Mouse (Mus musculus) heart, postnatal 14 days (tissue): Measurements from ENCODE around the gene Snx8. TPM values are rescaled to one million over a fixed set of nuclear protein-coding genes. Genes with fewer than 3 reads are reported as not detected.

Source experiments
- DNase-seq, 2 experiments: peaks; one replicate each; pipeline ENCODE4 v3.0.0; 2021 to 2022
- intact Hi-C: fragments of 180-260 bp; cut with DNase I; formaldehyde crosslinking; loops from one replicate; pipeline ENCODE4 v1.15.1; 2025
- total RNA-seq, 2 experiments: library from RNA; stranded (reverse); gene quantifications; 2 replicates each; pipeline ENCODE4 v1.2.3; 2021

Gene Snx8
- total RNA-seq, 2 experiments from 2014 or later, result 14.6 to 16.2 TPM

DNA sequence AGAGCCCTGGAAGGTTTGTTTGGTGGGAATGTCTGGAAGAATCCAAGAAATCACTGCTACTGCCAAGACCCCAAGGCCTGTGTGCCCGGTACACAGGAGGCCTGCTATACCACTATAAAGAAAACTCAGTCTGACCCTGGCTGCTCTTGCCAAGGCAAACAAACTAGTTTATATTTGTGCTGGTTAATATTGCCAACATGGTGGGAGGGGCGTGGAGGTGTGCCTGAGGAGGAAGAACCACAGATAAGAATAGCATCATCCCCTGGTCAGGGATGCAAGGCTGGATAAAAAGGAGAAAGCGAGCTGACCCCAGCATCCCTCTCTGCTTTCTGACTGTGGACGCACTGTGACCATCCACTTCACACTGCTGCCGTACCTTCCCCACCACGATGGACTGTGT, 36.7 kb downstream of the Snx8 start:
- DNase-seq, result no peak
- intact Hi-C loops, result loop anchor here (10.0 kb wide), 1 partner anchor 172 kb away; no protein-coding TSS in a partner anchor

DNA sequence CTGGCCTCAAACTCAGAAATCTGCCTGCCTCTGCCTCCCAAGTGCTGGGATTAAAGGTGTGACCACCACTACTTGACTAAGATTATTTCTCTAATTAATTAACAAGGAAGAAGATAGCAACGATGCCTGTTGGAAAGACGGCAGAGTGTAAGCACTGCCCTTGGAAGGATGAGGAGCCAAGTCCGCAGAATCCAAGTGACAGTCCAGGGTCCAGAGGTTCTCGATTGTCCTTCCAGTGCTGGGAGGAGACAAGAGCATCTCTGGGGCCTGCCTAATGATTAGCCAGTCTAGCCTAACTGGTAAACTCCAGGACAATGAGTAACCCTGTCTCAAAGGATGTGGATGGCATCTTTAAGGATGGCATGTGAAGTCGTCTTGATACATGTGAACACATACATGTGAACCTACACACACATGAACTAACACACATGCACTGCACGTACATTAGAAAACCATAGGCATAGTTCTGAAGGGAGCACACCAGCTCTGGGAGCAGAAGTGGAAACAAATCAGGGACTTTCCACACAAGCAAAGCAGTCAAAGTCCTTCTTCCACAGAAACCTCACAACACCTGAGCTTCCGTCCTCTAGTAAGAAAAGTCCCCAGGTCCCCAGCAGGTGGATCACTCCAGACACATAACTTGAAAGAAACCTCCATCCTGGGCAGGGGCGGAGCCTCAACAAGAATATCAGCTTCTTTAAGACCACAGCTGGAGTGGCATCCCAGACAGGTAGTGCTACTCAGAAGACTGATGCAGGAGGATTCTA, 38.1 kb downstream of the Snx8 start:
- intact Hi-C loops, result loop anchor here (10.0 kb wide), 1 partner anchor 174 kb away; no protein-coding TSS in a partner anchor
- DNase-seq, result no peak

DNA sequence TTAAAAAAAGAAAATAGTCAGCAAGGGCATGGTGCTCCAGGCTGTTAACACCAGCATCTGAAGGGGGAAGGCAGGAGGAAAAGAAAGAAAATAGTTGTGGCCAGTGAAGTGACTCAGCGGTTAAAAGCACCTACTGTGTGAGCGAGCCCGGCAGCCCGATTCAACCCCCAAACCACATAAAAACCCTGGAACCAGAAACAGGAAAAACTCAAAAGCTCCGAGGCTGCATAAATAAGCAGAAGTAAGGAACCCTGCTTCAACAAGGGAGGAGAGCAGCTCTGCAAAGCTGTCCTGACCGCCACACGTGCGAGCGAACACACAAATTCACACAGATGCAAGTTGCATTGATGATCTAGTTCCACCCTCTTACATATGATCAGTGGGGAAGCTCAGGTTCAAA, 39.2 kb downstream of the Snx8 start:
- intact Hi-C loops, result loop anchor here (10.0 kb wide), 1 partner anchor 175 kb away; no protein-coding TSS in a partner anchor
- DNase-seq, result no peak

DNA sequence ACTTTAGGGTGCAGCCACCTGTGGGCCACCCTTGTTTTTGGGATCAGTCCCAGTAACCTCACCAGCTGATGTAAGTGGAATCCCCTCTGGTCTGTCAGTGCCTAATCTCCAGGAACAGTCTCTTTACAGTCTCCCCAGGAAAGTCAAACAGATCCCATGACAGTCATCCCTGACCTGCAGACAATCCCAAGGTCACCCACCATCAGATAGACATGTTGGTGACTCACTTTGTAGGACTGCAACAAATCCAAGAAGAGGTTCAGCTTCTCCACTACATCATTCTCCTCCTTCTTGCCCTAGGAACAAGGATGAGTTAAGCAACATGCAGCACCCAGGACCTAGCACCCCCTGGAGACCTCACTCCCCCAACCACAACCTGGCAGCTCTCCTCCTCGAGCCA, 43.0 kb downstream of the Snx8 start:
- no peak for DNase-seq
- intact Hi-C loops, result no loop called here

DNA sequence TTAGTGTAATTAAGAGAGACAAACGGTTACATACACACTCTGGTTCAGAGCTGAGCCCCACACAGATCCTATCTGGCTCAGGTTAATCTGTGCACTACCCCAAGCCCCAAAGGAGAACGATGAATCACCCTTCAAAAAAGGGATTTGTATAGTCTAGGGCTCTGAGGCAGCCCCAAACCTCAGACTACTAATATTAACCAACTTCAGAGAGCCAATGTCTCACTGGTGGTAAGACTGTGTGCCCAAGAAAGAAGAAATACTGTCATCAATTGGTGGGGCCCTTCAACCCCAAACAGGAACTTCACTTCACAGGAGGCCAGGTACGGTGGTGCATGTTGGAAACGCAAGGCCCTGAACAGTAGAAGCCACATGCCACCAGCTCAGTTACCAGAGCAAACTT, 43.8 kb downstream of the Snx8 start:
- DNase-seq, result no peak
- intact Hi-C loops, result no loop called here

DNA sequence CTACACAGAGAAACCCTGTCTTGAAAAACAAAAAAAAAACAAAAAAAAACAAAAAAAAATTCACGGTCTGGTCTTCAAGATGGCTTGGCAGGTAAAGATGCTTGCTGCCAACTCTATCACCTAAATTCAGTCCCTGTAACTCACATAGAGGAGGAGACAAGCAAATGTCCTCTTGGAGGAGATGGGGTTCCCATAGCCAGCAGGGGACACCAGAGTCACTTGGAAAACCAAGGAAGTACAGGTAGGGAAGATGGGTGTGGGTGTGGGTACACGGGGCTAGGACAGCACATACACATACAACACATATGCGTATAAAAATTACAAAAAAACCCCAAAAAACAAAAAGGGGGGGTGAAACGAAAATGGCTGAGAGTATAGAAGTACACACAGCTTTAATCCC, 46.2 kb downstream of the Snx8 start:
- DNase-seq, result no peak
- intact Hi-C loops, result no loop called here

DNA sequence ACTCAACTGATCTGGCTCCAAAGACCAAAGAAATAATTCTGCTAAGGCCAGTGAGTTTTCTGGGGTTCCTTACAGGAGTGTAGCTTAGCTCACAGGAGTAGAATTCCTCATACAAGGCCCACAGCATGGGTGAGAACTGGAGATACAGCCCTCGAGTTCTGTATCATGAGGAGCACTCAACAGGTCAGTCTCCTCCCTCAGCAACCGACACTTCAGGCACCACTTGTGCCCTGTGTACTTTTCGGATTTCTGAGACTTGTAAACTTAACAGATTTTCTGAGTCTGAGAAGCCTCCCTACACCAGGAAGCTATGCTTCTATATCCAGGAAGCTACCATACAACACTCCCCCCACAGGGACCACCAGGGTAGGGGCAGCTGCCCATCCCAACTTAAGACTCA, 49.2 kb downstream of the Snx8 start:
- DNase-seq, result no peak
- intact Hi-C loops, result no loop called here

DNA sequence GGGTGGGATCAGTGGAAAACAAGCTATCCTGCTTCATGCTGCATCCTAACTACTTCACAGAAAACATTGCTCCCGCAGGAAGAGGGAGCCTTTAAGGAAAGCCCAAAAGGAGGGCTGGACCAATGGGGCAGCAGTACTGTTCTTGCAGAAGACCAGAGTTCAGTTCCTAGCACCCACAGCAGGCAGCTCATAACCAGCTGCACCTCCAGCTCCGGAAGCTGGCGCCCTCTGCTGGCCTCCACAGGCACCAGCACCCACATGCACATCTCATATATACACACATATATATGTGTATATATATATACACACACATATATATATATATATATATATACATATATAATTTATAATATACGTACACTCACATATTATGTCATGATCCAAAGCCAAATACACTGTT, 50.3 kb downstream of the Snx8 start:
- intact Hi-C loops, result no loop called here

DNA sequence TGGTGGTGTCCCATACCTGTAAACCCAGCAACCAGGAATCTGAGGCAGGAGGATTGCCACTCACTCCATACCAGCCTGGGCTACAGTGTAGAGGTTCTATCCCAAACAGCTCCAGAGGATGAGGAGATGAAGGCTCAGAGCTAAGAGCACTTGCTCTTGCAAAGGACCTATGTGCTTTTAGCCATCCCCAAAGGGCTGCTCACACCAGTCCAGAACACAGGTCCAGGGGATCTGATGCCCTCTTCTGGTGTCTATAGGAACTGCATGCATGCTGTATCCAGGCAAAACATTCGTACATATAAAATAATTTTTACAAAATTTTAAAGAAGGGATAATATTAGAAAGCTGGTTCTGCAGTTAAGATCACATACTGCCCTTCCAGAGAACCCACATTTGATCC, 52.4 kb downstream of the Snx8 start:
- intact Hi-C loops, result loop anchor here (1.0 kb wide), 1 partner anchor 498 kb away; no protein-coding TSS in a partner anchor
- peak; percentile 37 to 59 for DNase-seq

More for the DNA sequence above, 50.3 kb downstream of the Snx8 start:
- DNase-seq, result no peak

DNA sequence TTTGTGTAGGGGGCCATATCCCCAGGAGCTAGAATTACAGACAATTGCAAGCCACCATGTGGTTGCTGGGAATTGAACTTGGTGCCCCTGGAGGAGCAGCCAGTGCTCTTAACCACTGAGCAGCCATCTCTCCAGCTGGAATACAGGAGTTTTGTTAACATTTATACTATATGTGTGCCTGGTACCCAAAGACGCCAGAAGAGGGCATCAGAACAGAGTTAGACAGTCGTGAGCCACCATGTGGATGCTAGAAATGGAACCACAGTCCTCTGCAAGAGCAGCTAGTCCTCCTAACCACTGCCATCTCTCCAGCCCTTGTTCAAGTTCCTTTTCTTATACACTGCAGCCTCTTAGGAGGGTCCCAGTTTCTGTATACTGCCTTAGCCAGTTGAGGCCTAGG, 55.4 kb downstream of the Snx8 start:
- intact Hi-C loops, result loop anchor here (5.0 kb wide), 1 partner anchor 79 kb away; no protein-coding TSS in a partner anchor
- no peak for DNase-seq

DNA sequence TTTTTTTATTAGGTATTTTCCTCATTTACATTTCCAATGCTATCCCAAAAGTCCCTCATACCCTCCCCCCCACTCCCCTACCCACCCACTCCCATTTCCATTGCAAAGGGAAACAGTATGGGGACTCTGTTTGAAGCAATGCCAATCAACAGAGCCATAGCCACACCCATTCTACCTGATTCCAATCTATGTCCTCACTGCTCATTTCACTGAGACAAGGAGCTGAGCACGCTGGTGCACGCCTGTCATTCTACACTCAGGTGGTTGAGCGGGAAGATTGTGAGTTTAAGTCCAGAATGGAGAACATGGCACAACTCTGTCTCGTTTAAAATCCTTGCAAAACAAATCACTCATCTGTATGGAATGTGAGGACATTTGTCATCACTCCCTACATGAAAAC, 56.5 kb downstream of the Snx8 start:
- intact Hi-C loops, result loop anchor here (1.0 to 5.0 kb wide), 2 partner anchors 80 to 493 kb away; no protein-coding TSS in a partner anchor
- DNase-seq, result no peak

DNA sequence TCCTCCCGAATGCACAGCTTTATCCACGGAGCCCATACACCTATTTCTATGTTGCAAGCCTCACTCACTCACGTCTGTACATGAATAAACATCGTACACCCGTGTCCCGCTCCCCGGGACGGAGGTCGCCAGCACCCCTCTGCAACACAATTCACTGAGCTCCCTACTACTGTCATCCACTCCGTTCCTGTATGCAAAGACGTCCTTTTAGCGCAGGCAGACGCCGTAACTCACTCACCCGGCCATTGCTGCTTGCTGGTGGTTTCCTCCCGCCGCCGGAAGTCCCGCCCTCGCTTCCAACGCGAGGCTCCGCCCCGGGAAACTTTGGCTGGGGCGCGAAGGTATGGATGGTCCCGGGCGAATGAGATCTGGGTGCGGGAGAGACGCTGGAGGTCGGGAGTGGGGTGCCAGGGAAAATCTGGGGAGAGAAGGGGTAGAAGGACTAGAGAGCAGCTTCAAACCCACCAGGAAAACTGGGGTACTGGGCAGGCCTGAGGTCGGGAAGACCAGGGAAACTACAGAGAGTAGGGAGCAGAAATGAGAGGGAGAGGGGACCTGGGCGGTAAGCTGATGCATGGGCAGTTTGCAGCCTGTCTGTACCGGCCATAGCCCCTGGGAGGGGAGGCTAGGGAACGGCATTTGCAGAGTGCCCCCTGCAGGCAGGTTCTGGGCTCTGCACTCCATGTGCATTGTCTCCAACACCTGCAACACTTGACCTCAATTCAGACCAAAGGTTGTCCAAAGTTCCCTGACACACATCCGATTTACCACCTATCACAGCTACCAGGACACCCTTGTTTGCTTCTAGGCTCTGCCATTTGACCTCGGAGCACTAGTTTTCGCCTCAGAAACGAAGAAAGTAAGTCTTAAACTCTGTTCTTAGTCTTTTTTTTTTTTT, 57.2 kb downstream of the Snx8 start, which contains the start of gene Mrm2:
TSS of gene Mrm2 (minus strand) at position 284 of the 898 bp plus-strand sequence.
- peak; percentile 85 to 92 for DNase-seq
- intact Hi-C loops, result loop anchor here (1.0 to 5.0 kb wide), 2 partner anchors 80 to 493 kb away; no protein-coding TSS in a partner anchor

DNA sequence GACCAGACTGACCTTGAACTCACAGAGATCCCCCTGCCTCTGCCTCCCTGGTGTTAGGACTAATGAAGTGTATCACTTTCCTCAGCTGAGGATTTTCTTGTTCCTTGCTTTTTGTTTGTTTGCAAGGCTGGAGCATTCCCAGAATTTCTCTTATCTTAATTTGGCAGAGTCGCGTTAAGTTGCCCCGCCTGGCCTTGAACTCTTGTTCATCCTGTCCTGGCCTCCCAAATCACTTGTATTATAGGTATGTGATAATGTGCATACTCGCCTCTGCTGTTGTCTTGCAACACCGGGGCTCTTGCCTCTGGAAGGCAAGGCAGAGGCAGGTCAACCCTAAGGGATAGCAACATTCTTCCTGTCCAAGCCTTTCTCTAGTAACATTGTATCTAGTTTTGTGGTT, 65.0 kb downstream of the Snx8 start:
- DNase-seq, result no peak
- intact Hi-C loops, result no loop called here

DNA sequence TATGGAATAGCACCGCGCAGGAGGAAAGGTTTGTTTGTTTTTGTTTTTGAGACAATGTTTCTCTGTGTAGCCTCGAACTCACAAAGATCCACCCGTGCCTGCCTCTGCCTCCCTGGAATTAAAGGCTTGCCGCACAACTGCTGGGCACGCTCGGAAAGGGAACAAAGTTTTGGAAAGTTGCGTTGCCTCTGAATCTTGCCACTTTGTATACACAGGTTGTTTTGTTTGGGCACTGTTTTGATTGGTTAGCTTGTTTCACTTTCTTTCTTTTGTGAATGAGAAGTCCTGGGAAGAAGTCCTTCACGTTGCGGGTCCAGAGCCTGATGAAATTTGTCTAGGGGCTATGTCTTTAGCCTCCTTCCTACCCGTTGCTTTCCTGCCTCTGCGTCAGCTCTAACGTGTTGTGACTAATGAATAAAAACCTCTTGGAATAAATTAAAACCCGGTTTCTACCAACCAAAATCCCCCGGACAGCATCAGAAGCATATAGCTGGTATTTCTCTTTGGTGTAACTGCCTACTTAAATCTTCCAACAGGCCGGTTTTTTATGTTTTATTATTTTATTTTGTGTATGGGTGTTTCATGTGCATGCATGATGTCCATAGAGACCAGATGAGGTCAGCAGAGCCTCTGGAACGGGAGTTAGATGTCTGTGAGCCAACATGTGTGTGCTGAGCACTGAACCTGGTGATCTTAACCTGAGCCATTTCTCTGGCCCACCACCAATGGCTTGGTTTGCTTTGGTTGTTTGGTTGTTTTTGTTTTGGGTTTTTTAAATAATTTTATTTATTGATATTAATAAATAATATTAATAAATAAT, 67.1 kb downstream of the Snx8 start:
- intact Hi-C loops, result no loop called here
- no peak for DNase-seq

DNA sequence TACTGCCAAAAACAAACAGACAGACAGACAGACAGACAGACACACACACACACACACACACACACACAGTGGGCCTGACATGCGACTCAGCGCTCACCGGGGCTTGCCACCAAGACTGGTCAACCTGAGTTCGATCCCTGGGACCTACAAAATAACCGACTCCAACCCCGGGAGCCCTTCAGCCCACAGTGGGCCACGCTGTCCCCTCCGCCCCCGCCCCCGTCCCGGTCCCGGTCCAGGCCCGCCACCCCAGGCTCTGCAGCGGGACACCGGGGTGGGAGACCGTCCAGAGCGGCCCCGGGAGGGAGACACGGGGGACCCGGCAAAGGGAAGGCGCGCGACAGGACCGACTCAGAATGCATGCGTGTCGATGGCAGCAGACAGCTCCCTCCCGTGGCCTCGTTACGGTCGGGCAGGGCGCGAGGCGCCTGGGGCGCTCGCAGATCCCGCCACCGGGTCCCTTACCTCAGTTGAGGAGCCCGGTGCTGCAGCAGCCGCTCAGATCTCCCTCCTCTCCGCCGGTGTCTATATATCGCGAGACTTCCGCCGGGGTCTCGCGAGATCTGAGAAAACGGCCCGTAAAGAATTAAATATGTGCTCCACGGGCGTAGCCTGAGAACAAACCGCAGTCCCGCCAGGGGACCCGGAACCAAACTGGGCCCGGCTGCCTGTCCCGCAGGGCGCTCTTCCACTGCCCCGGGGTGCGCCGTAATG, 67.9 kb downstream of the Snx8 start, which contains the start of the genes Mad1l1 and Nudt1:
TSS of gene Mad1l1 (minus strand) at position 511 of the 714 bp plus-strand sequence.
TSS of gene Nudt1 (plus strand) at position 615 of the 714 bp plus-strand sequence.
- DNase-seq, result peak; percentile 93 to 94
- intact Hi-C loops, result no loop called here

DNA sequence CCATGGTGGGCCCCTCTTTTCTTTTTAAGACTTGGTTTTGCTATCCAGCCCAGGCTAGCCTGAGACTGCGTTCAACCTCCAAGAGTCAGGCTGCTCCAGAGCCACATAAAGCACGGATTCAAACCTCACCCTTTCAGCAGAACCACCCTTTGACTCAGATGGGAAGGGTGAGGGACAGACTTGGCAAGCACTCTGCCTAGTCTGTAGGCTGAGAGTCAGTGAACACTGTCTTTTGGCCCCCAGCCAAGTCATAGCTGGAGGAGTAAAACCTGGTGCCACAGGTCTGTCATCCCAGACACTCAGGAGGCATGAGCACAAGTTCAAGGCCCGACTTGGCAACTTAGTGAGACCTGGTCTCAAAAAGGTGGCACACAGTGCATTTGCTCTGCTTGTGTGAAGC, 72.3 kb downstream of the Snx8 start:
- no peak for DNase-seq
- intact Hi-C loops, result no loop called here

DNA sequence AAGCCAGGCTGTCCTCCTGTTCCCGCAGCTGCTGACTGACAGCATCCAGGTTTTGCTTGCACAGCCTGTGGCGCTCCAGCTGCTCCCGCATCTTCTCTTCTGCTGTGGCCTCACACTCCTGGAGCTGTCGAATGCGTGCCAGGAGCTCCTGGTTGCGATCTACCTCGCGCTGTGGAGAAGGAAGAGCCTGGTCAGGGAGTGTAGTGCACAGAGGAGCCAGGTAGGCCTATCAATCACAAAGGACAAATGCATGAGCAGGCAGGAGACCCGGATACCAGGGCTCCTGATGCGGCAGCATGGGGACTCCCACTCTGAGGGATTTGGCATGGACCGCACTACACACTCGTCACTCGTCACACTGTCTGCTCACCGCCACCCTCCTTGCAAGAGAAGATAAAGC, 81.5 kb downstream of the Snx8 start:
- intact Hi-C loops, result no loop called here
- DNase-seq, result no peak

DNA sequence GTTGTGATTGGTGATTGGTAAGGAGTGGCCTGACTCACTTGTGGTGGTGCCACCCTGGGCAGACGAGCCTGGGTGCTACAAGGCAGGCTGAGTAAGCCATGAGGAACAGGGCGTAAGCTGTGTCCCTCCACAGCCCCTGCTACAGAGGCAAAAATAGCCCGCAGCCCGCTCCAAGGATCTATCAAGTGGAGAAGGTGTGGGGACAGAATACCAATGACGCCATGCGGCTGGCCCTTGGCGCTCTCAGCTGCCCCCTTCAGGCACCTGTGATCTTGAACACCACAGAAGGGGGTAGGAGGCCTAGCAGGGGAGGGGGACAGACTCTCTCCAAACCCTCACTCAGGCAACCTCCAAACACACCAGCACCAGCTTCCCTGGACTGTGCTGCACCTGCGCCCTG, 83.0 kb downstream of the Snx8 start:
- intact Hi-C loops, result no loop called here
- DNase-seq, result peak; percentile 51 to 64

DNA sequence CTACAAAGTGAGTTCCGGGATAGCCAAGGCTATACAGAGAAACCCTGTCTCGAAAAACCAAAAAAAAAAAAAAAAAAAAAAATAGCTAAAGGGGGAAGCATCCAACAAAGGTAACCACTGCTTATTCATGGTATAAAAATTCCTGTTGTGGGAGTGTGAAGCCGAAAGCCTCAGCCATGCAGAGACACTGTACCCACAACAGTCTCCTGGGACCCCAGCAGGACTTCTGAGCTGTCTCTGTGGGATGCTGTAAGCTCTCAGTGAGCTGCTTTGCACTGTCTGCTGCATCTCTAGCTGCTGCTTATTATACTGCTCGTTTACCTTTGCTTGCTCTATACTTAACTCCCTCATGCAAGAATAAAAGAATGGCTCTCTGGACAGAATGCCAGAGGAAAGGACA, 90.8 kb downstream of the Snx8 start:
- intact Hi-C loops, result no loop called here
- no peak for DNase-seq
